9 mouse cellular contexts compared by ENCODE assay signal in genomic region chr11:98744456-98745019, GRCm38 (mm10). TPM values are rescaled to one million over a fixed set of nuclear protein-coding genes. Genes with fewer than 3 reads are reported as not detected.
A peak's percentile ranks its signal among the peaks of the same experiment; 100 is the strongest.
DNase-seq lines count a peak whose midpoint lies in the region; ATAC-seq and TF ChIP-seq lines count a peak whose summit lies in the region.
"Had no signal": no experiment of that assay in that cellular context is flagged by ENCODE, and none has a peak within 500 bp of the region (broad histone marks: within the 10 kb centered on the region; RNA-seq: fewer than 3 reads in every experiment).

No protein-coding gene starts in this region.

- peak overlapping the region; percentile 93 for H3K4me3 ChIP-seq in forebrain, embryonic 16.5 days (replicated peaks; ENCODE audit: low read length)
- H3K4me3 ChIP-seq in kidney, postnatal 0 days (replicated peaks; ENCODE audit: low read depth, low read length), result peak overlapping the region; percentile 97; the same call in 1 of the 2 replicates
- peak overlapping the region; percentile 91 for H3K4me3 ChIP-seq in neural tube, embryonic 12.5 days

- no peaks in the 10 kb centered on the region for H3K27me3 ChIP-seq in forebrain, embryonic 16.5 days (replicated peaks; ENCODE audit: control insufficient read depth, insufficient read depth, low read length)
- no peaks in the 10 kb centered on the region for H3K27me3 ChIP-seq in kidney, postnatal 0 days (ENCODE audit: insufficient read depth, low read length)
- no peaks in the 10 kb centered on the region for H3K27me3 ChIP-seq in neural tube, embryonic 12.5 days (replicated peaks)

- H3K9me3 ChIP-seq in forebrain, embryonic 16.5 days (ENCODE audit: control insufficient read depth, low read length), result no peaks in the 10 kb centered on the region
- no peaks in the 10 kb centered on the region for H3K9me3 ChIP-seq in kidney, postnatal 0 days (replicated peaks; ENCODE audit: low read length)
- no peaks in the 10 kb centered on the region for H3K9me3 ChIP-seq in neural tube, embryonic 12.5 days

- H3K36me3 ChIP-seq in forebrain, embryonic 16.5 days (ENCODE audit: control insufficient read depth, insufficient read depth), result no peaks in the 10 kb centered on the region
- no peaks in the 10 kb centered on the region for H3K36me3 ChIP-seq in kidney, postnatal 0 days (ENCODE audit: insufficient read depth, low read length)
- H3K36me3 ChIP-seq in neural tube, embryonic 12.5 days, result no peaks in the 10 kb centered on the region

- H3K4me1 ChIP-seq in forebrain, embryonic 16.5 days (replicated peaks; ENCODE audit: control insufficient read depth, insufficient read depth, low read length), result peaks cover 81% of the 10 kb centered on the region
- peaks cover 81% of the 10 kb centered on the region for H3K4me1 ChIP-seq in kidney, postnatal 0 days (replicated peaks; ENCODE audit: insufficient read depth, low read length)
- peaks cover 91% of the 10 kb centered on the region for H3K4me1 ChIP-seq in neural tube, embryonic 12.5 days

- no peak for ATAC-seq in forebrain, embryonic 16.5 days
- no peak for ATAC-seq in kidney, postnatal 0 days (replicated peaks; ENCODE audit: low FRiP score, low read depth)
- ATAC-seq in neural tube, embryonic 12.5 days (ENCODE audit: low FRiP score, low read depth), result no peak

- peak overlapping the region; percentile 96 for H3K4me2 ChIP-seq in forebrain, embryonic 16.5 days (ENCODE audit: low read length)
- peak overlapping the region; percentile 84 for H3K4me2 ChIP-seq in kidney, postnatal 0 days (ENCODE audit: low read length)
- H3K4me2 ChIP-seq in neural tube, embryonic 12.5 days (replicated peaks), result peak overlapping the region; percentile 77

- WGBS in forebrain, embryonic 16.5 days, result 35% methylated on average over 7 of the region's 7 CpGs
- 29% methylated on average over 7 of the region's 7 CpGs for WGBS in kidney, postnatal 0 days
- WGBS in neural tube, embryonic 12.5 days, result 45% methylated on average over 7 of the region's 7 CpGs

- peak overlapping the region; percentile 99 for H3K27ac ChIP-seq in forebrain, embryonic 16.5 days (ENCODE audit: low read length)
- peak overlapping the region; percentile 95 for H3K27ac ChIP-seq in kidney, postnatal 0 days
- H3K27ac ChIP-seq in neural tube, embryonic 12.5 days, result peak overlapping the region; percentile 28

- peak overlapping the region; percentile 98 for H3K9ac ChIP-seq in forebrain, embryonic 16.5 days (replicated peaks; ENCODE audit: low read depth, low read length)
- peak overlapping the region; percentile 42; the same call in 1 of the 2 replicates for H3K9ac ChIP-seq in kidney, postnatal 0 days (ENCODE audit: low read depth, low read length)
- peak overlapping the region; percentile 40 for H3K9ac ChIP-seq in neural tube, embryonic 12.5 days

- peak; percentile 13 for DNase-seq in layer of hippocampus, adult 11-12 months (ENCODE audit: low spot score)
- DNase-seq in layer of hippocampus, postnatal 36 days, result no peak
- DNase-seq in kidney, postnatal 0 days (ENCODE audit: low spot score), result no peak
- DNase-seq in thymus, postnatal 0 days (ENCODE audit: low spot score), result no peak
- DNase-seq in cerebellum, postnatal 4 days (ENCODE audit: low spot score in 2 of 2), result no peak
- DNase-seq in spleen, postnatal 14 days (ENCODE audit: low spot score in 2 of 2), result no peak

- TF ChIP-seq CTCF in kidney, postnatal 0 days (IDR thresholded peaks at IDR 0.05; ENCODE audit: low read depth), result no peak

RNA-seq across cellular contexts. Expression of gene Thra, which starts 4.1 kb away (rescaled TPM):
- 100 to 1,000 TPM; 956 to 985 TPM for total RNA-seq in layer of hippocampus, postnatal 36 days (2021)
- polyA plus RNA-seq in forebrain, embryonic 16.5 days (2015; fragmentation: Nextera tagmentation; extraction: Ambion mirVana), result 177 and 182 TPM in 2 replicates
- 26.1 TPM in 2 replicates for polyA plus RNA-seq in kidney, postnatal 0 days (2015; fragmentation: Nextera tagmentation; extraction: Ambion mirVana)
- 56.9 and 67.0 TPM in 2 replicates for polyA plus RNA-seq in neural tube, embryonic 12.5 days (2016; fragmentation: Nextera tagmentation; extraction: Ambion mirVana)
- 7.3 and 9.1 TPM in 2 replicates for polyA plus RNA-seq in thymus, postnatal 0 days (2015; fragmentation: Nextera tagmentation; extraction: Ambion mirVana)

RNA-seq across cellular contexts. Expression of gene Med24, which starts 15.3 kb away (rescaled TPM):
- total RNA-seq in layer of hippocampus, postnatal 36 days (2021), result 100 to 1,000 TPM; 127 to 140 TPM
- polyA plus RNA-seq in forebrain, embryonic 16.5 days (2015; fragmentation: Nextera tagmentation; extraction: Ambion mirVana), result 88.8 and 93.7 TPM in 2 replicates
- polyA plus RNA-seq in kidney, postnatal 0 days (2015; fragmentation: Nextera tagmentation; extraction: Ambion mirVana), result 38.3 and 41.2 TPM in 2 replicates
- polyA plus RNA-seq in neural tube, embryonic 12.5 days (2016; fragmentation: Nextera tagmentation; extraction: Ambion mirVana), result 78.7 and 80.0 TPM in 2 replicates
- 48.3 and 48.5 TPM in 2 replicates for polyA plus RNA-seq in thymus, postnatal 0 days (2015; fragmentation: Nextera tagmentation; extraction: Ambion mirVana)

RNA-seq across cellular contexts. Expression of gene Nr1d1, which starts 30.6 kb away (rescaled TPM):
- total RNA-seq in layer of hippocampus, postnatal 36 days (2021), result 10 to 100 TPM; 59.1 to 78.4 TPM
- 3.8 and 4.0 TPM in 2 replicates for polyA plus RNA-seq in forebrain, embryonic 16.5 days (2015; fragmentation: Nextera tagmentation; extraction: Ambion mirVana)
- 3.1 and 3.5 TPM in 2 replicates for polyA plus RNA-seq in kidney, postnatal 0 days (2015; fragmentation: Nextera tagmentation; extraction: Ambion mirVana)
- polyA plus RNA-seq in neural tube, embryonic 12.5 days (2016; fragmentation: Nextera tagmentation; extraction: Ambion mirVana), result 1.5 and 2.1 TPM in 2 replicates
- polyA plus RNA-seq in thymus, postnatal 0 days (2015; fragmentation: Nextera tagmentation; extraction: Ambion mirVana), result 2.6 and 3.0 TPM in 2 replicates

RNA-seq across cellular contexts. Expression of gene Csf3, which starts 43.5 kb away (rescaled TPM):
- not detected for total RNA-seq in layer of hippocampus, postnatal 36 days (2021)
- not detected in 2 replicates for polyA plus RNA-seq in forebrain, embryonic 16.5 days (2015; fragmentation: Nextera tagmentation; extraction: Ambion mirVana)
- polyA plus RNA-seq in kidney, postnatal 0 days (2015; fragmentation: Nextera tagmentation; extraction: Ambion mirVana), result 0.13 and 0.19 TPM in 2 replicates
- polyA plus RNA-seq in neural tube, embryonic 12.5 days (2016; fragmentation: Nextera tagmentation; extraction: Ambion mirVana), result not detected in 2 replicates
- polyA plus RNA-seq in thymus, postnatal 0 days (2015; fragmentation: Nextera tagmentation; extraction: Ambion mirVana), result not detected in 2 replicates
- polyA plus RNA-seq: erythroblast, embryonic 14.5 days had no signal

RNA-seq across cellular contexts. Expression of gene Msl1, which starts 50.8 kb away (rescaled TPM):
- 100 to 1,000 TPM; 185 to 187 TPM for total RNA-seq in layer of hippocampus, postnatal 36 days (2021)
- polyA plus RNA-seq in forebrain, embryonic 16.5 days (2015; fragmentation: Nextera tagmentation; extraction: Ambion mirVana), result 27.7 and 32.0 TPM in 2 replicates
- polyA plus RNA-seq in kidney, postnatal 0 days (2015; fragmentation: Nextera tagmentation; extraction: Ambion mirVana), result 17.8 and 19.3 TPM in 2 replicates
- polyA plus RNA-seq in neural tube, embryonic 12.5 days (2016; fragmentation: Nextera tagmentation; extraction: Ambion mirVana), result 37.0 and 40.8 TPM in 2 replicates
- 14.4 and 20.4 TPM in 2 replicates for polyA plus RNA-seq in thymus, postnatal 0 days (2015; fragmentation: Nextera tagmentation; extraction: Ambion mirVana)

Comparison
In these comparisons a context has a peak if more than half of its experiments do, and no peak if none do; other contexts are left out.
1. H3K27ac ChIP-seq: peak in every context shown above with its lines; median percentile 99 in forebrain, embryonic 16.5 days; 95 in kidney, postnatal 0 days; 28 in neural tube, embryonic 12.5 days.
2. H3K9ac ChIP-seq: peak in every context shown above with its lines; median percentile 98 in forebrain, embryonic 16.5 days; 42 in kidney, postnatal 0 days; 40 in neural tube, embryonic 12.5 days.